Comparison of ENCODE assay signal across 11 mouse cellular contexts in the genomic region with DNA sequence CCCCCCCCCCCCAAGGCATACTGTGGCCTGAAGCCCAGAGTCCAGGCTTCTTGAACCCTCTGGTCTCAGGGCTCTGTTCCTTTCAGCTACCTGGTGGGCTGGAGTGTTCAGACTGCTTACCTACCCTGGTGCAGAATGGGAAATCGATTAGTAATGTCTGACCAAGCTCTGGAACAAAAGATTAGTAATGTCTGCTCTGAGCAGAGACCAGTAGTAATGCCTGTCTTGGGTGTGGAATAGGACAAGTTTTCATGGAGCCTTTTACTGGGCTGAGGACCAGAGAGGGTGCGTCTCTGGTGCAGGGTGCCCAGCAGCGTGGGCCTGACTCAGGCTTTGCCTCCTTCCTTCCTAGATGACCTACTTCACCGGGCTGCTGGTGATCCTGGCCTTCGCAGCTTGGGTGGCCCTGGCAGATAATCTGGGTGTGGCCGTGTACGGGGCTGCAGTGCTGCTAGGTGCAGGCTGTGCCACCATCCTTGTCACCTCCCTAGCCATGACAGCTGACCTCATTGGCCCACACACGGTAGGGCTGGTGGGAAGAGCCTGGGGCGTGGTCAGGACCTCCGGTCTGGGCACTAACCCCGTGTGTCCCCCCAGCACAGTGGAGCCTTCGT. TPM values are rescaled to one million over a fixed set of nuclear protein-coding genes. Genes with fewer than 3 reads are reported as not detected.
A peak's percentile ranks its signal among the peaks of the same experiment; 100 is the strongest.
DNase-seq lines count a peak whose midpoint lies in the region; ATAC-seq and TF ChIP-seq lines count a peak whose summit lies in the region.
"Had no signal": no experiment of that assay in that cellular context is flagged by ENCODE, and none has a peak within 500 bp of the region (broad histone marks: within the 10 kb centered on the region; RNA-seq: fewer than 3 reads in every experiment).

No protein-coding gene starts in this region.

- peaks cover 37 to 79% of the 10 kb centered on the region in 2 experiments for H3K4me1 ChIP-seq in heart, embryonic 14.5 days (ENCODE audit: control insufficient read depth in 2 of 2, insufficient read depth in 2 of 2, low read length in 2 of 2)
- H3K4me1 ChIP-seq in CH12.LX (ENCODE audit: control insufficient read depth in 1 of 2, insufficient read depth in 2 of 2) = peaks cover 44 to 86% of the 10 kb centered on the region in 2 experiments
- H3K4me1 ChIP-seq in liver, embryonic 14.5 days (replicated peaks; ENCODE audit: control insufficient read depth in 2 of 2, insufficient read depth in 2 of 2, low read length in 1 of 2) = peaks cover 59% of the 10 kb centered on the region in 2 experiments

- ATAC-seq in heart, embryonic 14.5 days (ENCODE audit: insufficient number of reproducible peaks, insufficient read depth, low FRiP score, low read depth) = no peak
- peak; percentile 83 for ATAC-seq in liver, embryonic 14.5 days (ENCODE audit: insufficient read depth)
- ATAC-seq in frontal cortex, adult (ENCODE audit: low TSS enrichment) = no peak

- no peak for TF ChIP-seq EP300 in CH12.LX (IDR thresholded peaks at IDR 0.05; ENCODE audit: low read length)
- TF ChIP-seq EP300 in liver, embryonic 14.5 days (IDR thresholded peaks at IDR 0.05; ENCODE audit: low read depth) = peak; percentile 78

- H3K9ac ChIP-seq in heart, embryonic 14.5 days (ENCODE audit: low read length) = peak overlapping the region; percentile 73
- no peak overlapping the region for H3K9ac ChIP-seq in CH12.LX (ENCODE audit: insufficient read depth, low read depth)
- peak overlapping the region; percentile 71 for H3K9ac ChIP-seq in liver, embryonic 14.5 days (replicated peaks)
- H3K9ac ChIP-seq: embryonic facial prominence, embryonic 12.5 days had no signal

- H3K4me2 ChIP-seq in heart, embryonic 14.5 days (ENCODE audit: low read length) = peak overlapping the region; percentile 69
- no peak overlapping the region for H3K4me2 ChIP-seq in CH12.LX (ENCODE audit: insufficient read depth, low read depth, poor library complexity, severe bottlenecking)
- peak overlapping the region; percentile 82 for H3K4me2 ChIP-seq in liver, embryonic 14.5 days (ENCODE audit: low read depth)

- in situ Hi-C loops in CH12.LX (cut with MboI; ENCODE audit: low pct_ligation_motif_present, low pct_unique_long_range_greater_than_20kb, low sequenced_read_pairs) = no loop called here

- H3K4me3 ChIP-seq in heart, embryonic 14.5 days (ENCODE audit: control insufficient read depth in 1 of 2, insufficient read depth in 1 of 2, low read depth in 1 of 2, low read length in 2 of 2) = peak overlapping the region in 1 of 2 experiments; percentile 35; a peak in 1 of 4 replicates
- peak overlapping the region in 1 of 3 experiments; percentile 30 for H3K4me3 ChIP-seq in CH12.LX (replicated peaks in 1 of 3; ENCODE audit: low read depth in 2 of 3, low read length in 2 of 3, poor library complexity in 1 of 3)
- H3K4me3 ChIP-seq in liver, embryonic 14.5 days (ENCODE audit: insufficient read depth in 1 of 2, low read depth in 2 of 2, low read length in 2 of 2) = peak overlapping the region; percentile 6 to 20; a peak in 3 of 4 replicates
- H3K4me3 ChIP-seq: embryonic facial prominence, embryonic 12.5 days had no signal

- H3K27ac ChIP-seq in heart, embryonic 14.5 days (replicated peaks in 1 of 2; ENCODE audit: control insufficient read depth in 1 of 2, insufficient read depth in 1 of 2, low read depth in 2 of 2, low read length in 2 of 2) = peak overlapping the region; percentile 88 to 96
- H3K27ac ChIP-seq in CH12.LX (ENCODE audit: insufficient read depth, low read depth) = peak overlapping the region; percentile 25; the same call in 1 of the 2 replicates
- peak overlapping the region; percentile 86 for H3K27ac ChIP-seq in liver, embryonic 14.5 days
- H3K27ac ChIP-seq: embryonic facial prominence, embryonic 12.5 days had no signal

- WGBS in heart, embryonic 14.5 days = 44% methylated on average over 12 of the region's 12 CpGs
- 21% methylated on average over 12 of the region's 12 CpGs for WGBS in liver, embryonic 14.5 days (ENCODE audit: insufficient replicate concordance)

- no peaks in the 10 kb centered on the region for H3K27me3 ChIP-seq in heart, embryonic 14.5 days (ENCODE audit: control insufficient read depth, insufficient read depth, low read length)
- H3K27me3 ChIP-seq in CH12.LX (replicated peaks) = no peaks in the 10 kb centered on the region
- no peaks in the 10 kb centered on the region for H3K27me3 ChIP-seq in liver, embryonic 14.5 days (ENCODE audit: control insufficient read depth, insufficient read depth, low read length)

- dilution Hi-C loops in CH12.LX (cut with MboI; ENCODE audit: extremely low pct_ligation_motif_present, extremely low pct_unique_long_range_greater_than_20kb, low sequenced_read_pairs) = no loop called here

- H3K36me3 ChIP-seq in heart, embryonic 14.5 days (ENCODE audit: control insufficient read depth, insufficient read depth, low read length) = peaks cover 33% of the 10 kb centered on the region
- H3K36me3 ChIP-seq in CH12.LX (replicated peaks in 1 of 2; ENCODE audit: control insufficient read depth in 1 of 2, insufficient read depth in 1 of 2, low read length in 1 of 2) = peaks cover 60 to 81% of the 10 kb centered on the region in 2 experiments
- H3K36me3 ChIP-seq in liver, embryonic 14.5 days (replicated peaks; ENCODE audit: control insufficient read depth, insufficient read depth, low read depth) = peaks cover 38% of the 10 kb centered on the region

- DNase-seq in heart, adult 8-10 months (ENCODE audit: low spot score) = no peak
- no peak for DNase-seq in CH12.LX (ENCODE audit: extremely low read depth)
- peak; percentile 77 for DNase-seq in c-Kit-negative CD71-positive TER-119-positive erythroid progenitor cells, embryonic 14.5 days (ENCODE audit: low read depth, low spot score)
- DNase-seq in liver, embryonic 14.5 days (ENCODE audit: low read depth in 3 of 3, low spot score in 3 of 3) = peak; percentile 79 to 82 (median 81)
- DNase-seq in thymus, adult 18-20 months = no peak
- DNase-seq in embryo, embryonic 11 days = no peak
- DNase-seq: kidney, adult 9 months; thymus, postnatal 36 days had no signal

- no peaks in the 10 kb centered on the region; the same call in 1 of the 2 replicates for H3K79me2 ChIP-seq in CH12.LX (replicated peaks; ENCODE audit: control insufficient read depth, extremely low read depth, insufficient read depth, poor library complexity, severe bottlenecking)

- H3K9me3 ChIP-seq in heart, embryonic 14.5 days (ENCODE audit: control insufficient read depth, low read length) = no peaks in the 10 kb centered on the region
- H3K9me3 ChIP-seq in CH12.LX (replicated peaks; ENCODE audit: low read length) = no peaks in the 10 kb centered on the region
- no peaks in the 10 kb centered on the region for H3K9me3 ChIP-seq in liver, embryonic 14.5 days (ENCODE audit: control insufficient read depth, low read length)
- H3K9me3 ChIP-seq: embryonic facial prominence, embryonic 12.5 days had no signal

- TF ChIP-seq CTCF in CH12.LX (conservative IDR thresholded peaks at IDR 0.05 in 1 of 2, IDR thresholded peaks at IDR 0.05 in 1 of 2; ENCODE audit: low read depth in 2 of 2, low read length in 2 of 2) = no peak
- peak; percentile 4; the same call in 1 of the 2 replicates for TF ChIP-seq CTCF in liver, embryonic 14.5 days (IDR thresholded peaks at IDR 0.05; ENCODE audit: low read depth)

- no peak for TF ChIP-seq RAD21 in CH12.LX (IDR thresholded peaks at IDR 0.05; ENCODE audit: low read depth, low read length)

- no peak for TF ChIP-seq POLR2A in CH12.LX (IDR thresholded peaks at IDR 0.05; ENCODE audit: low read depth, low read length)

RNA-seq across cellular contexts. Expression of gene 4930404N11Rik, which starts 3.2 kb away (rescaled TPM):
- 0.28 and 0.38 TPM in 2 replicates for polyA plus RNA-seq in heart, embryonic 14.5 days (2014; fragmentation: Nextera tagmentation; extraction: Ambion mirVana)
- total RNA-seq in heart, adult 8-10 months (2022) = under 1 TPM in 2 of 4 experiments, not detected in 2; 0.29 to 0.66 TPM
- total RNA-seq in CH12.LX (2012; rRNA removed) = 5.2 and 7.2 TPM in 2 replicates
- total RNA-seq in CH12.LX (2014; rRNA removed) = 0.23 TPM in 1 of 2 replicates, not detected in the other
- 2.2 and 2.7 TPM in 2 replicates for polyA plus RNA-seq in CH12.LX (2012; ENCODE audit: insufficient read length, low read depth)
- 0.55 and 0.78 TPM in 2 replicates for polyA plus RNA-seq in liver, embryonic 14.5 days (2012; rRNA removed)
- polyA plus RNA-seq in liver, embryonic 14.5 days (2014; fragmentation: Nextera tagmentation; extraction: Ambion mirVana) = 0.44 and 0.60 TPM in 2 replicates

RNA-seq across cellular contexts. Expression of gene Mfsd12, which starts 5.2 kb away (rescaled TPM):
- polyA plus RNA-seq in heart, embryonic 14.5 days (2014; fragmentation: Nextera tagmentation; extraction: Ambion mirVana) = 3.7 and 6.5 TPM in 2 replicates
- 10 to 100 TPM in 1 of 4 experiments, 1 to 10 TPM in 3; 9.2 to 11.4 (median 9.8) TPM for total RNA-seq in heart, adult 8-10 months (2022)
- 9.5 and 12.9 TPM in 2 replicates for total RNA-seq in CH12.LX (2012; rRNA removed)
- total RNA-seq in CH12.LX (2014; rRNA removed) = 4.0 and 5.2 TPM in 2 replicates
- polyA plus RNA-seq in CH12.LX (2012; ENCODE audit: insufficient read length, low read depth) = 7.4 and 8.7 TPM in 2 replicates
- 8.4 and 9.3 TPM in 2 replicates for polyA plus RNA-seq in liver, embryonic 14.5 days (2012; rRNA removed)
- polyA plus RNA-seq in liver, embryonic 14.5 days (2014; fragmentation: Nextera tagmentation; extraction: Ambion mirVana) = 6.1 and 8.3 TPM in 2 replicates

RNA-seq across cellular contexts. Expression of gene Hmg20b, which starts 12.2 kb away (rescaled TPM):
- polyA plus RNA-seq in heart, embryonic 14.5 days (2014; fragmentation: Nextera tagmentation; extraction: Ambion mirVana) = 94.2 and 97.0 TPM in 2 replicates
- 10 to 100 TPM; 52.4 to 61.2 (median 57.1) TPM for total RNA-seq in heart, adult 8-10 months (2022)
- total RNA-seq in CH12.LX (2012; rRNA removed) = 17.0 and 18.7 TPM in 2 replicates
- 7.4 and 7.9 TPM in 2 replicates for total RNA-seq in CH12.LX (2014; rRNA removed)
- 37.3 and 39.6 TPM in 2 replicates for polyA plus RNA-seq in CH12.LX (2012; ENCODE audit: insufficient read length, low read depth)
- polyA plus RNA-seq in liver, embryonic 14.5 days (2012; rRNA removed) = 20.6 and 24.9 TPM in 2 replicates
- polyA plus RNA-seq in liver, embryonic 14.5 days (2014; fragmentation: Nextera tagmentation; extraction: Ambion mirVana) = 20.3 and 23.7 TPM in 2 replicates

RNA-seq across cellular contexts. Expression of gene Fzr1, which starts 15.9 kb away (rescaled TPM):
- 64.6 and 67.0 TPM in 2 replicates for polyA plus RNA-seq in heart, embryonic 14.5 days (2014; fragmentation: Nextera tagmentation; extraction: Ambion mirVana)
- 10 to 100 TPM; 25.9 to 39.0 (median 32.2) TPM for total RNA-seq in heart, adult 8-10 months (2022)
- total RNA-seq in CH12.LX (2012; rRNA removed) = 38.8 and 44.5 TPM in 2 replicates
- total RNA-seq in CH12.LX (2014; rRNA removed) = 29.5 and 33.1 TPM in 2 replicates
- 67.7 and 75.4 TPM in 2 replicates for polyA plus RNA-seq in CH12.LX (2012; ENCODE audit: insufficient read length, low read depth)
- polyA plus RNA-seq in liver, embryonic 14.5 days (2012; rRNA removed) = 73.1 and 86.2 TPM in 2 replicates
- polyA plus RNA-seq in liver, embryonic 14.5 days (2014; fragmentation: Nextera tagmentation; extraction: Ambion mirVana) = 80.5 and 85.2 TPM in 2 replicates

RNA-seq across cellular contexts. Expression of gene Gipc3, which starts 19.4 kb away (rescaled TPM):
- polyA plus RNA-seq in heart, embryonic 14.5 days (2014; fragmentation: Nextera tagmentation; extraction: Ambion mirVana) = 0.11 TPM in 1 of 2 replicates, not detected in the other
- 1 to 10 TPM; 4.1 to 6.6 (median 5.2) TPM for total RNA-seq in heart, adult 8-10 months (2022)
- 0.04 and 0.08 TPM in 2 replicates for total RNA-seq in CH12.LX (2012; rRNA removed)
- not detected in 2 replicates for total RNA-seq in CH12.LX (2014; rRNA removed)
- 0.09 TPM in 1 of 2 replicates, not detected in the other for polyA plus RNA-seq in CH12.LX (2012; ENCODE audit: insufficient read length, low read depth)
- 0.01 TPM in 2 replicates for polyA plus RNA-seq in liver, embryonic 14.5 days (2012; rRNA removed)
- not detected in 2 replicates for polyA plus RNA-seq in liver, embryonic 14.5 days (2014; fragmentation: Nextera tagmentation; extraction: Ambion mirVana)
- polyA plus RNA-seq: embryonic facial prominence, embryonic 12.5 days had no signal

Comparison
In these comparisons a context has a peak if more than half of its experiments do, and no peak if none do; other contexts are left out.
1. H3K27ac ChIP-seq: peak in every context shown above with its lines; median percentile 92 in heart, embryonic 14.5 days; 86 in liver, embryonic 14.5 days; 25 in CH12.LX.
2. DNase-seq: peak in c-Kit-negative CD71-positive TER-119-positive erythroid progenitor cells, embryonic 14.5 days (single experiment) and liver, embryonic 14.5 days (3 of 3); none in heart, adult 8-10 months (single experiment), CH12.LX (single experiment), thymus, adult 18-20 months (0 of 2) and embryo, embryonic 11 days (single experiment).